Mouse (Mus musculus): ENCODE measurements around the gene Gm10271. TPM values are rescaled to one million over a fixed set of nuclear protein-coding genes. Genes with fewer than 3 reads are reported as not detected.

Gm10271 gene
- polyA plus RNA-seq, 1 experiment = not detected

DNA sequence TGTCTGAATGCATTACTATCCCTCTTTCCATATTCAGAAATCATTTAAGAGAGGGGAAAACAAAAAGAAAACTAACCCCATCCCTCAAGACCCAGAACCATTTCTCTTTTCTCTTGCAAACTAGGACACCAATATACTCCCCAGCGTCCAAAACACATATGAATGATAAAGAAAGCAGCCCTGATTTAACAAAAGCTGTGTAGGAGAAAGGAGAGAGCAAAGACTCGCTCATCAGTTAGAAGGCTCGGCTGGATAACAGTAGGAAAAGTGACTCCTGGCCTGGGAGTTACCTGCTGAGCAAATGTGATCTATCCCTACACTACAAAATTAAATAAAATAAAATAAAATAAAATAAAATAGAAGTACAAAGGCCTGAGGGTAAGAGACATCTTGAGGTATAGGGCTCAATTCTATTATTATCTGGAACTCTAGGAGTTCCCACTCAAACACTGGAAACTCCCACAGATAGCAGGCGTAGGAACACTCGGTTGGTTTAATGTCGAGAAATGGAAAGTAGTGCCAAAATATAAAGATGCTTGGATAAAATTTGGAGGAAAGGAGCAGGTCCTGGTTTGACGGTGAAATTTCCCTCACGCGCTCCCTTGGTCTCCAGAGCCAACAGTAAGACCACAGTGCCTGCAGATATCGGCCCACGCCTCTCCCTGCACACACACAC is 15.8 kb downstream of the Gm10271 start:
- Histone ChIP-seq H3K4me1 (ENCODE audit: control insufficient read depth, insufficient read depth, low read length) (no peaks in the 10 kb centered on the region; the same call in 1 of the 2 replicates), H3K27ac (ENCODE audit: control insufficient read depth, insufficient read depth, low read depth, low read length, poor library complexity) (no peak overlapping the region), H3K4me3 (replicated peaks; ENCODE audit: control insufficient read depth, low read depth, low read length) (no peak overlapping the region)
- TF ChIP-seq CTCF (IDR thresholded peaks at IDR 0.05; ENCODE audit: control insufficient read depth, insufficient read depth, low read length) = no peak
- TF ChIP-seq POLR2A (IDR thresholded peaks at IDR 0.05; ENCODE audit: borderline replicate concordance, control insufficient read depth, low read depth, low read length) = no peak
- 91% methylated on average over 11 of the region's 11 CpGs for WGBS

DNA sequence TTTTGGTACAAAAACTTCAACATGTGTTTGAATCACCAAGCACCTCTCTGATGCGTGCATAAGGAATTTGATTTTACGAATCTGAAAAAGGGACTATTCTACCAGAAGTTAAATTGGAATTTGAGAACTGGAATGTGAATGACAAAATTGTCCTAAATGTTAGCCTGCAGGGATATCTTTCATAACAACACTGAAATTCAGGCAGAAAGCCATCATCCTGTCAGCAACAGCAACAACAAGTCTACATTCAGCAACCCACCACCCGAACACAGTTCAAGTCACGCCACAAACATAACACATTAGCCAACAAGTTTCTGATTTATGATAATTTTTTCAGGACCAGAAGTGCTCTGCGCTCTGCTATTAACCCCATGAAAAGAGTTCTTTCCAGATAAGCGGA is 17.2 kb downstream of the Gm10271 start:
- H3K4me1 ChIP-seq (ENCODE audit: control insufficient read depth, insufficient read depth, low read length) = no peaks in the 10 kb centered on the region; the same call in none of the 2 replicates
- no peak overlapping the region for H3K4me3 ChIP-seq (replicated peaks; ENCODE audit: control insufficient read depth, low read depth, low read length)
- H3K27ac ChIP-seq (ENCODE audit: control insufficient read depth, insufficient read depth, low read depth, low read length, poor library complexity) = no peak overlapping the region
- TF ChIP-seq CTCF (IDR thresholded peaks at IDR 0.05; ENCODE audit: control insufficient read depth, insufficient read depth, low read length) = no peak
- TF ChIP-seq POLR2A (IDR thresholded peaks at IDR 0.05; ENCODE audit: borderline replicate concordance, control insufficient read depth, low read depth, low read length) = no peak
- WGBS = 90% methylated on average over 6 of the region's 6 CpGs

DNA sequence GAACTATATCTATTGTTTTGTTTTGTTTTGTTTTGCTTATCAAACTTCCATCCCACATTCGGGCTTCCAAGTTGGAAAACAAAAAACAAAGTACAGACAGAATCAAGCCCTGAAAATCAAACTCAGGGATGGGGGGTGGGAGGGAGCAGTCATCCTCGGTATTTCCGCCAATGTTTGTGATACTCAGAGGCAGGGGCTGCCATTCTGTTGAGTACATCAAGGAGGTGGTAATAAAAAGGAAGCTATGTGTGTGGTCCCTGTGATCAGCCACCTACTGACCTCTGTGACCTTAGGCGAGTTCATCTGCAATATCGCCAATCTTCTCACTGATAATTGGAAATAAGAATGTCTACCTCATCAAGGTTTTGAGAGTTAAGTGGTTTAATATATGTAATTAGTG is 21.5 kb downstream of the Gm10271 start:
- H3K27ac ChIP-seq (ENCODE audit: control insufficient read depth, insufficient read depth, low read depth, low read length, poor library complexity) = no peak overlapping the region
- H3K4me1 ChIP-seq (ENCODE audit: control insufficient read depth, insufficient read depth, low read length) = no peaks in the 10 kb centered on the region; the same call in none of the 2 replicates
- no peak for TF ChIP-seq POLR2A (IDR thresholded peaks at IDR 0.05; ENCODE audit: borderline replicate concordance, control insufficient read depth, low read depth, low read length)
- TF ChIP-seq CTCF (IDR thresholded peaks at IDR 0.05; ENCODE audit: control insufficient read depth, insufficient read depth, low read length) = no peak
- WGBS = 7% methylated on average over 5 of the region's 5 CpGs
- H3K4me3 ChIP-seq (replicated peaks; ENCODE audit: control insufficient read depth, low read depth, low read length) = peak overlapping the region; percentile 54

DNA sequence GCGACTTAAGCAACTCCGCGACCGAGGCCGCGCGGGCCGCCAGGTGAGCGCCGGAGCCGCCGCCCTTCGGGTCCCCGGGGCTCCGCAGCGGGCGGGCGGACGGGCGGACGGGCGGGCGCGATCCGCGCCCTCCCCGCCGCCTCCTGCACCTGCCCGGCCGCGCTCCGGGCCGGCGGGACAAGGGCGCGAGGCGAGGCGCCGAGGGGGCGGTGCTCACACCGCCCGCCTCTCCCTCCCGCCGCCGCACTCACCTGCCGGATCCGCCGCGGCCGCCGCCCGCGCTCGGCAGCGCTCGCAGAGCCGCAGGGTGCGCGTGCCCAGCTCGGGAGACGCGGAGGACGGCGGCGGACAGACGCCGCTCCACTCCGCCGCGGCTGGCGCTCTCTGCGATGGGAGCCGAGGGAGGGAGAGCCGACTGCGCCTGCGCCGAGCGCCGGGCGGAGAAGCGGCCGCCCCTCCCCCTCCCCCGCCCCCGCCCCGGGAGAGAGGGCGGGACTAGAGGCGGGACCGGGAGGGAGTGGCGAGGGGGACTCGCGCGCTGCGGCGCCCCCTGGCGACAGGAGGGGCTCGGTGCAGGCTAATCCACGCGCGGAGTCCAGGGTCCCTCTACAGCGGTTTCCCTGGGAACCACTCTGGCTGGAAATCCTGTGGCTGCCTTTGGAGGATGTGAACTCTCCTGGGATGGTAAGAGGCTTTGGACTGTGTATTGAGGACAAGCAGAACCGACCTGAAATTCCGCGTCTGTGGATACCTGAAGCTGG is 22.2 kb downstream of the Gm10271 start, which contains the start of gene Rab3ip:
Gene Rab3ip (minus strand): TSS at position 761 of the 761 bp plus-strand sequence.
- no peaks in the 10 kb centered on the region; the same call in none of the 2 replicates for H3K4me1 ChIP-seq (ENCODE audit: control insufficient read depth, insufficient read depth, low read length)
- peak; percentile 66; the same call in 1 of the 2 replicates for TF ChIP-seq POLR2A (IDR thresholded peaks at IDR 0.05; ENCODE audit: borderline replicate concordance, control insufficient read depth, low read depth, low read length)
- TF ChIP-seq CTCF (IDR thresholded peaks at IDR 0.05; ENCODE audit: control insufficient read depth, insufficient read depth, low read length) = peak; percentile 86
- H3K27ac ChIP-seq (ENCODE audit: control insufficient read depth, insufficient read depth, low read depth, low read length, poor library complexity) = peak within 1 kb of the TSS; percentile 98
- peak within 1 kb of the TSS; percentile 92 for H3K4me3 ChIP-seq (replicated peaks; ENCODE audit: control insufficient read depth, low read depth, low read length)
- 1% methylated on average over 95 of the region's 103 CpGs for WGBS

DNA sequence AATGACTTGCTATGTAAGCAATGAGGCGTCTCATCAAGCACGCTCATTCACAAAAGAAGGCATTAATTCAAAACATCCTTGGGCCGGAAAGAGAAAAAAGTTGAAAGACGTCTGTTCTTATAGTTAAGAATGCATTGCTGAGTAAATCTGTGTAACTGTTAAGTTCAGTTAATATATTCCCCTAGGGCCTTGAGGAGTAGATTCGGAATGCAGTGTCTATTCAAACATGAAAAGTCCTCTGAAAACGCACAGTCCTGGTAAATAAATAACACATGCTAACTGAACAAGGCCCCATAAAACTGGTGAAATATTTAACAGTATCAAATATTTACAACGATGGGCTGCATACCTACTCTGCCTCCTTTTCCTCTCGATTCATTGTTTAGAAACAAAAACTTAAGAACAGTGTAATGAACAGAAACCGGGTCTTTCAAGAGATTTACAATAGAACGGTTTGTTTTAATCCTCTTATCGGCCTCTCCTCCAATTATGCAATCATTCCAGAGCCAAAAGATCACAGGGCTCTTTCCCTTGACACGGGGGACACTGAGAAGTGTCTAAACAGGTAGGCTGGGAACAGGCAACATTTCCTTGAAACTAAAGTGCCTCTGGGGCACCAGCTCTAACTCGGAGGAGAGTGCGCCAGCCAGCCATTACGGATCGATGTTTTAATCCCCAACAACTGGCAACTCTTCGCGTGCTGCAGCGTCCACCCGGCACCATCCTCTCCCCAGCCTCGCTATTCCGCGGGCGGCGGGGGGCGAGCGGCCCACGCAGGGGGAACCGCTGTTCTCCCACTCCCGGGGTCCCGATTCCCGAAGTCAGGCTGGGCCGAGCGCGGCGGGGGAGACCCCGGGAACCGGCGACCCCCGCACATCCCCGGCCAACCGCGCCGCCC is 23.0 kb downstream of the Gm10271 start:
- Histone ChIP-seq H3K27ac (ENCODE audit: control insufficient read depth, insufficient read depth, low read depth, low read length, poor library complexity) (peak overlapping the region; percentile 98; the same call in 1 of the 2 replicates), H3K4me1 (ENCODE audit: control insufficient read depth, insufficient read depth, low read length) (no peaks in the 10 kb centered on the region; the same call in none of the 2 replicates), H3K4me3 (replicated peaks; ENCODE audit: control insufficient read depth, low read depth, low read length) (peak overlapping the region; percentile 79)
- no peak for TF ChIP-seq CTCF (IDR thresholded peaks at IDR 0.05; ENCODE audit: control insufficient read depth, insufficient read depth, low read length)
- TF ChIP-seq POLR2A (IDR thresholded peaks at IDR 0.05; ENCODE audit: borderline replicate concordance, control insufficient read depth, low read depth, low read length) = no peak
- WGBS = 9% methylated on average over 44 of the region's 44 CpGs

DNA sequence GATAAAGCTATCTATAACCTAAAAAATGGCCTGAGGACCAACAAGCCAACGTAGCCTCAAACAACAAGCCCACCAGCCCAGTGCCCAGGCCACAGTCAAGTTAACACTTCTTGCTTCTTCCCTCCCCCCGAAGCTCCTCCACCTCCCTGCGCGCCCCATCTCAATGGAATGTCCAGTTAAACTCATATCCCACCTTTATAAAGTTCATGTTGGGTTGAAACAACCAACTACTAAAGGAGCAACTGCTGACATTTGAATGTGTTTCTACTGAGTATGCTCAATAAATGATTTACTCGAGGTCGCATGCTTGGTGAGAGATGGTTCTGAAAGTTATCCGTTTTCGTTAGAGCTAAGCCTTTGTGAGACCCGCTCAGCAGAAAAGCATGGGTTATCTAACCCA is 24.0 kb downstream of the Gm10271 start:
- no peak for TF ChIP-seq CTCF (IDR thresholded peaks at IDR 0.05; ENCODE audit: control insufficient read depth, insufficient read depth, low read length)
- no peak for TF ChIP-seq POLR2A (IDR thresholded peaks at IDR 0.05; ENCODE audit: borderline replicate concordance, control insufficient read depth, low read depth, low read length)
- WGBS = 94% methylated on average over 9 of the region's 9 CpGs
- Histone ChIP-seq H3K4me3 (replicated peaks; ENCODE audit: control insufficient read depth, low read depth, low read length) (no peak overlapping the region), H3K4me1 (ENCODE audit: control insufficient read depth, insufficient read depth, low read length) (no peaks in the 10 kb centered on the region; the same call in none of the 2 replicates), H3K27ac (ENCODE audit: control insufficient read depth, insufficient read depth, low read depth, low read length, poor library complexity) (no peak overlapping the region)

DNA sequence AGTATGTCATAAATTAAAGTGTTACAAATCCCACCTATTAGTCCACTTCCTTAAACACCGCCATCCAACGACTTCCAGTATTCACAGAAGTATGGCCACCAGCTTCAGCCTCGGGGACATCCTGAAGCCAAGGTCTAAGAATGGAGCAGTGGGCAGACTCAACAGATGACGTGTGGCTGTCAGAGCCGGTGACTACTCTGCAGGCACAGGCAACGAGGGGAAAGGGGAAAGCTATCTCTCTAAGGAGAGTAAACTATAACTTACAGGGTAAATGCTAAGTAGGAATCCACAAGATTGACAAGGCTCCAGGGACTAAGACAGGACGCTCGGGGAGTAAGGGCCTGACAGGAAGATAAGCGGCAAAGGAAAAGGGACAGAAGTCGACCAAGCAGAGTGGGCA is 27.5 kb downstream of the Gm10271 start:
- Histone ChIP-seq H3K27ac (ENCODE audit: control insufficient read depth, insufficient read depth, low read depth, low read length, poor library complexity) (no peak overlapping the region), H3K4me3 (replicated peaks; ENCODE audit: control insufficient read depth, low read depth, low read length) (no peak overlapping the region), H3K4me1 (ENCODE audit: control insufficient read depth, insufficient read depth, low read length) (no peaks in the 10 kb centered on the region; the same call in 1 of the 2 replicates)
- TF ChIP-seq POLR2A (IDR thresholded peaks at IDR 0.05; ENCODE audit: borderline replicate concordance, control insufficient read depth, low read depth, low read length) (no peak), CTCF (IDR thresholded peaks at IDR 0.05; ENCODE audit: control insufficient read depth, insufficient read depth, low read length) (no peak)
- 48% methylated on average over 10 of the region's 10 CpGs for WGBS

Measured in bone marrow, adult 2 months (tissue).